ENCODE assay signal across 29 mouse cellular contexts in genomic region chr3:83982821-83983220, GRCm38 (mm10). TPM values are rescaled to one million over a fixed set of nuclear protein-coding genes. Genes with fewer than 3 reads are reported as not detected.
DNase-seq lines count a peak whose midpoint lies in the region; ATAC-seq lines count a peak whose summit lies in the region.
"Had no signal": no experiment of that assay in that cellular context is flagged by ENCODE, and none has a peak within 500 bp of the region (broad histone marks: within the 10 kb centered on the region; RNA-seq: fewer than 3 reads in every experiment).

No protein-coding gene starts in this region.

- peaks cover 95% of the 10 kb centered on the region for H3K4me1 ChIP-seq in hindbrain, embryonic 10.5 days (replicated peaks)
- peaks cover 34% of the 10 kb centered on the region for H3K4me1 ChIP-seq in hindbrain, embryonic 11.5 days (replicated peaks; ENCODE audit: control insufficient read depth, insufficient read depth, low read length)
- peaks cover 96% of the 10 kb centered on the region for H3K4me1 ChIP-seq in neural tube, embryonic 13.5 days (replicated peaks)
- peaks cover 92% of the 10 kb centered on the region for H3K4me1 ChIP-seq in forebrain, embryonic 16.5 days (replicated peaks; ENCODE audit: control insufficient read depth, insufficient read depth, low read length)

- no peak overlapping the region for H3K4me3 ChIP-seq in hindbrain, embryonic 10.5 days
- no peak overlapping the region for H3K4me3 ChIP-seq in hindbrain, embryonic 11.5 days (ENCODE audit: low read depth, low read length)
- H3K4me3 ChIP-seq in neural tube, embryonic 13.5 days = no peak overlapping the region
- no peak overlapping the region for H3K4me3 ChIP-seq in forebrain, embryonic 16.5 days (replicated peaks; ENCODE audit: low read length)
- H3K4me3 ChIP-seq: embryonic facial prominence, embryonic 12.5 days; heart, embryonic 10.5 days; heart, embryonic 15.5 days; kidney, embryonic 15.5 days; limb, embryonic 13.5 days; lung, embryonic 15.5 days had no signal

- no peak for DNase-seq in hindbrain, embryonic 10.5 days (ENCODE audit: low spot score)
- DNase-seq in hindbrain, embryonic 11.5 days (ENCODE audit: low spot score) = no peak
- DNase-seq in neural tube, embryonic 10.5 days (ENCODE audit: extremely low spot score, low spot score) = no peak
- no peak for DNase-seq in natural killer cell, adult 2 months (ENCODE audit: low spot score in 2 of 2)
- no peak for DNase-seq in layer of hippocampus, adult 18-20 months (ENCODE audit: low spot score in 2 of 2)
- DNase-seq in heart, adult 11 months = no peak
- DNase-seq: adrenal gland, adult 8-10 months; cerebellum, adult 8-10 months; cerebellum, postnatal 36 days; gastrocnemius, postnatal 14 days; kidney, adult 18-20 months; kidney, postnatal 25 days; right cerebral cortex, adult 18-20 months; spleen, adult 18-20 months; thymus, adult 18-20 months; thymus, postnatal 25 days had no signal

- ATAC-seq in hindbrain, embryonic 11.5 days (ENCODE audit: low FRiP score) = no peak
- no peak for ATAC-seq in neural tube, embryonic 13.5 days (ENCODE audit: low read depth)
- no peak for ATAC-seq in forebrain, embryonic 16.5 days
- ATAC-seq: inflammation-experienced regulatory T-cells, adult 6 months had no signal

- H3K27ac ChIP-seq in hindbrain, embryonic 10.5 days = peak overlapping the region; percentile 53; the same call in 1 of the 2 replicates
- no peak overlapping the region for H3K27ac ChIP-seq in hindbrain, embryonic 11.5 days (ENCODE audit: low read depth, low read length)
- H3K27ac ChIP-seq in neural tube, embryonic 13.5 days (replicated peaks) = peak overlapping the region; percentile 11; the same call in 1 of the 2 replicates
- peak overlapping the region; percentile 70 for H3K27ac ChIP-seq in forebrain, embryonic 16.5 days (ENCODE audit: low read length)
- H3K27ac ChIP-seq: embryonic facial prominence, embryonic 12.5 days; heart, embryonic 10.5 days; heart, embryonic 15.5 days; hindbrain, embryonic 14.5 days; kidney, embryonic 15.5 days; limb, embryonic 13.5 days; lung, embryonic 15.5 days; stomach, postnatal 0 days had no signal

- no peaks in the 10 kb centered on the region for H3K27me3 ChIP-seq in hindbrain, embryonic 10.5 days (ENCODE audit: insufficient read depth, poor library complexity, severe bottlenecking)
- no peaks in the 10 kb centered on the region for H3K27me3 ChIP-seq in hindbrain, embryonic 11.5 days (ENCODE audit: control insufficient read depth, insufficient read depth, low read length)
- H3K27me3 ChIP-seq in neural tube, embryonic 13.5 days = no peaks in the 10 kb centered on the region
- H3K27me3 ChIP-seq in forebrain, embryonic 16.5 days (replicated peaks; ENCODE audit: control insufficient read depth, insufficient read depth, low read length) = no peaks in the 10 kb centered on the region
- H3K27me3 ChIP-seq: embryonic facial prominence, embryonic 12.5 days; heart, embryonic 15.5 days; kidney, embryonic 15.5 days; limb, embryonic 13.5 days; lung, embryonic 15.5 days had no signal

- no peak overlapping the region for H3K9ac ChIP-seq in hindbrain, embryonic 11.5 days (ENCODE audit: low read depth, low read length)
- H3K9ac ChIP-seq in neural tube, embryonic 13.5 days = no peak overlapping the region
- H3K9ac ChIP-seq in forebrain, embryonic 16.5 days (replicated peaks; ENCODE audit: low read depth, low read length) = no peak overlapping the region
- H3K9ac ChIP-seq: embryonic facial prominence, embryonic 12.5 days; heart, embryonic 15.5 days; hindbrain, embryonic 14.5 days; kidney, embryonic 15.5 days; limb, embryonic 13.5 days; lung, embryonic 15.5 days had no signal

- no peak overlapping the region for H3K4me2 ChIP-seq in hindbrain, embryonic 11.5 days (replicated peaks; ENCODE audit: low read depth, low read length)
- no peak overlapping the region for H3K4me2 ChIP-seq in neural tube, embryonic 13.5 days
- H3K4me2 ChIP-seq in forebrain, embryonic 16.5 days (ENCODE audit: low read length) = no peak overlapping the region
- H3K4me2 ChIP-seq: embryonic facial prominence, embryonic 12.5 days; heart, embryonic 15.5 days; hindbrain, embryonic 14.5 days; kidney, embryonic 15.5 days; limb, embryonic 13.5 days; liver, embryonic 11.5 days; lung, embryonic 15.5 days had no signal

- H3K36me3 ChIP-seq in hindbrain, embryonic 10.5 days = no peaks in the 10 kb centered on the region
- no peaks in the 10 kb centered on the region for H3K36me3 ChIP-seq in hindbrain, embryonic 11.5 days (ENCODE audit: control insufficient read depth, insufficient read depth, low read length)
- H3K36me3 ChIP-seq in neural tube, embryonic 13.5 days = no peaks in the 10 kb centered on the region
- H3K36me3 ChIP-seq in forebrain, embryonic 16.5 days (ENCODE audit: control insufficient read depth, insufficient read depth) = no peaks in the 10 kb centered on the region
- H3K36me3 ChIP-seq: embryonic facial prominence, embryonic 12.5 days; heart, embryonic 10.5 days; heart, embryonic 15.5 days; kidney, embryonic 15.5 days; limb, embryonic 13.5 days; lung, embryonic 15.5 days had no signal

- 64% methylated on average over 4 of the region's 4 CpGs for WGBS in hindbrain, embryonic 10.5 days
- WGBS in hindbrain, embryonic 11.5 days = 55% methylated on average over 4 of the region's 4 CpGs
- WGBS in neural tube, embryonic 13.5 days = 63% methylated on average over 4 of the region's 4 CpGs
- WGBS in forebrain, embryonic 16.5 days = 5% methylated on average over 4 of the region's 4 CpGs

- no peaks in the 10 kb centered on the region for H3K9me3 ChIP-seq in hindbrain, embryonic 10.5 days
- no peaks in the 10 kb centered on the region for H3K9me3 ChIP-seq in hindbrain, embryonic 11.5 days (ENCODE audit: control insufficient read depth, low read length)
- no peaks in the 10 kb centered on the region for H3K9me3 ChIP-seq in neural tube, embryonic 13.5 days
- no peaks in the 10 kb centered on the region for H3K9me3 ChIP-seq in forebrain, embryonic 16.5 days (ENCODE audit: control insufficient read depth, low read length)
- H3K9me3 ChIP-seq: embryonic facial prominence, embryonic 12.5 days; G1E; heart, embryonic 10.5 days; heart, embryonic 15.5 days; kidney, embryonic 15.5 days; limb, embryonic 13.5 days; lung, embryonic 15.5 days had no signal

RNA-seq across cellular contexts. Expression of gene Tmem131l, which starts 57.2 kb away (rescaled TPM):
- 70.2 and 70.8 TPM in 2 replicates for polyA plus RNA-seq in hindbrain, embryonic 10.5 days (2016; fragmentation: Nextera tagmentation; extraction: Ambion mirVana)
- polyA plus RNA-seq in hindbrain, embryonic 11.5 days (2014; fragmentation: Nextera tagmentation; extraction: Ambion mirVana) = 75.8 and 89.0 TPM in 2 replicates
- polyA plus RNA-seq in neural tube, embryonic 13.5 days (2015; fragmentation: Nextera tagmentation; extraction: Ambion mirVana) = 75.1 and 75.3 TPM in 2 replicates
- 129 and 134 TPM in 2 replicates for polyA plus RNA-seq in forebrain, embryonic 16.5 days (2015; fragmentation: Nextera tagmentation; extraction: Ambion mirVana)
- 10 to 100 TPM; 28.0 to 33.3 TPM for total RNA-seq in layer of hippocampus, adult 18-20 months (2021)
